Mouse (Mus musculus) midbrain, embryonic 13.5 days (tissue): ENCODE data around the gene S100a10. TPM values are rescaled to one million over a fixed set of nuclear protein-coding genes. Genes with fewer than 3 reads are reported as not detected.
"Not testable (repeated sequence)": the region's sequence is repeated elsewhere in the genome, so short reads cannot be mapped to it uniquely, and the experiment has no call there.

Experiments used
- ATAC-seq: fragments of 200-750 bp; cut with Nextera tagmentation; 2 replicates; pipeline ENCODE4 v1.8.0; 2017; ENCODE audit warnings: mild to moderate bottlenecking, moderate TSS enrichment, moderate library complexity
- H3K27ac ChIP-seq: fragments of 300-500 bp; sonication (generic); 2 replicates; pipeline ENCODE4 v1.5.1; 2015; ENCODE audit warnings: inconsistent platforms, mild to moderate bottlenecking, moderate library complexity
- H3K27me3 ChIP-seq: fragments of 300-500 bp; sonication (generic); 2 replicates; pipeline ENCODE4 v1.6.1; 2015; ENCODE audit warnings: mild to moderate bottlenecking, inconsistent platforms
- H3K36me3 ChIP-seq: fragments of 300-500 bp; sonication (generic); 2 replicates; pipeline ENCODE4 v1.6.1; 2015; ENCODE audit warnings: mild to moderate bottlenecking, inconsistent platforms
- H3K4me1 ChIP-seq: fragments of 300-500 bp; sonication (generic); replicated peaks from 2 replicates; pipeline ENCODE4 v1.6.1; 2015; ENCODE audit warnings: inconsistent platforms
- H3K4me2 ChIP-seq: fragments of 300-500 bp; sonication (generic); replicated peaks from 2 replicates; pipeline ENCODE4 v1.6.1; 2015; ENCODE audit warnings: moderate library complexity, mild to moderate bottlenecking, inconsistent platforms
- H3K4me3 ChIP-seq: fragments of 300-500 bp; sonication (generic); replicated peaks from 2 replicates; pipeline ENCODE4 v1.5.1; 2015; ENCODE audit warnings: mild to moderate bottlenecking, inconsistent platforms
- H3K9ac ChIP-seq: fragments of 300-500 bp; sonication (generic); replicated peaks from 2 replicates; pipeline ENCODE4 v1.6.1; 2015; ENCODE audit warnings: mild to moderate bottlenecking, inconsistent platforms
- H3K9me3 ChIP-seq: fragments of 300-500 bp; sonication (generic); 2 replicates; pipeline ENCODE4 v1.6.1; 2016; ENCODE audit warnings: mild to moderate bottlenecking, inconsistent platforms
- WGBS: fragments of 180-500 bp; shearing (Covaris S2); methylation state at CpG from one replicate; pipeline ENCODE4 v1.1.7; 2015; 5-methylcytosine and 5-hydroxymethylcytosine counted together
- polyA plus RNA-seq: library from polyadenylated mRNA; unstranded; fragments of >200 nt; fragmentation: Nextera tagmentation; extraction: Ambion mirVana; gene quantifications from 2 replicates; pipeline ENCODE4 v1.2.1, GENCODE M21; 2015

Gene S100a10
- polyA plus RNA-seq, 1 experiment from 2014 or later: 93.2 TPM

- H3K36me3 ChIP-seq: no peaks in the 10 kb centered on the region
- no peak overlapping the region for H3K27ac ChIP-seq
- H3K27me3 ChIP-seq: no peaks in the 10 kb centered on the region
- WGBS: 80% methylated on average over 1 of the region's 1 CpGs
- H3K4me2 ChIP-seq: no peak overlapping the region
- H3K9ac ChIP-seq: no peak overlapping the region
- H3K4me1 ChIP-seq: no peaks in the 10 kb centered on the region
- H3K9me3 ChIP-seq: no peaks in the 10 kb centered on the region
- no peak overlapping the region for H3K4me3 ChIP-seq
- no peak for ATAC-seq
These were observed 35.4 kb downstream of the S100a10 start for GRCm38 (mm10) chr3:93590256-93590655.

DNA sequence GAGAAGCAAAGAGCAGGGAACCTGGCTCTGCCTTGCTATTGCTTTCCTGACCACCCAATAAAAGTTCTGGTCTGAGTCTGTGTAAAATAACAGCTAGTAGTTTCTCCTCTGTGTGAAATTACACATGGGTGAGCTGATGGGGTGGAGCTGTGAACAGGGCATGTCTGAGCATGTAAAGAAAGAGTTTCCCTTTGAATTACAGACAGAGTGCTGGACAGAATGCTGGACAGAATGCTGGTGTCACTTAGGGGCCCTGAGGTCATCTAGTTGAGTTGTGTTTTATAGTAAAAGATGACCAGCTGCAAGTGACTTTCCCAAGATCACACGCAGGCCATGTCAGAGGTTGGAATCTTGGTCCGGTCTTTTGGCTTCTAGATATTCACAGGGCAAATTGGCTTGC lies 37.2 kb downstream of the S100a10 start:
- H3K27me3 ChIP-seq: no peaks in the 10 kb centered on the region
- WGBS: 98% methylated on average over 2 of the region's 2 CpGs

DNA sequence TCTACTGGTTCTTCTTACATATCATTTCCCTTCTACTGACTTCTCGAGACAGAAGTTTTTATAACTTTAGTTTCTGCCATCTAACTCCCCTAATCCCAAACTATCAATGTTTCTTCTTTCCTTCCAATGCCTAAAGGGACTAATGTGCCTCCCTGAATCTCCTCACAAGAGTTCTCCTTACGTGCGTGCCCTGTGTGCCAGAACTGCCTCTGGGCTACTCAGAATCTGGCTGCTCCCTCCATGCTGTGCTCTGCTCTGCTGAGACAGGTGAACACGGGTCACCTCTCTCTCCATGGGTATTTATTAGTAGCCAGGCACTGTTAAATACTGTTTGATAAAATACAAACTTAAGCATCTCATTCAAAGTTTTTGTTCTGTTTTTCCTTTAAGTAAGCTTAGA lies 38.1 kb downstream of the S100a10 start:
- H3K36me3 ChIP-seq: no peaks in the 10 kb centered on the region
- no peak overlapping the region for H3K9ac ChIP-seq
- no peaks in the 10 kb centered on the region for H3K4me1 ChIP-seq
- H3K27me3 ChIP-seq: no peaks in the 10 kb centered on the region
- H3K4me3 ChIP-seq: no peak overlapping the region
- H3K27ac ChIP-seq: no peak overlapping the region
- H3K9me3 ChIP-seq: no peaks in the 10 kb centered on the region
- ATAC-seq: no peak
- 87% methylated on average over 4 of the region's 4 CpGs for WGBS
- H3K4me2 ChIP-seq: no peak overlapping the region

More for the DNA sequence above, 37.2 kb downstream of the S100a10 start:
- no peak overlapping the region for H3K4me3 ChIP-seq
- no peaks in the 10 kb centered on the region for H3K4me1 ChIP-seq
- no peak for ATAC-seq
- H3K9ac ChIP-seq: no peak overlapping the region
- no peaks in the 10 kb centered on the region for H3K36me3 ChIP-seq
- no peaks in the 10 kb centered on the region for H3K9me3 ChIP-seq
- H3K27ac ChIP-seq: no peak overlapping the region
- no peak overlapping the region for H3K4me2 ChIP-seq

GRCm38 (mm10) chr3:93593512-93593911 lies 38.6 kb downstream of the S100a10 start:
- ATAC-seq: no peak
- WGBS: 71% methylated on average over 1 of the region's 1 CpGs

GRCm38 (mm10) chr3:93596632-93597031 lies 41.8 kb downstream of the S100a10 start:
- ATAC-seq: no peak
- Histone ChIP-seq H3K4me2 (no peak overlapping the region), H3K27ac (no peak overlapping the region), H3K4me1 (no peaks in the 10 kb centered on the region), H3K9ac (no peak overlapping the region), H3K4me3 (no peak overlapping the region), H3K27me3 (no peaks in the 10 kb centered on the region), H3K36me3 (no peaks in the 10 kb centered on the region), H3K9me3 (no peaks in the 10 kb centered on the region)
- 85% methylated on average over 1 of the region's 1 CpGs for WGBS

More at GRCm38 (mm10) chr3:93593512-93593911, 38.6 kb downstream of the S100a10 start:
- no peaks in the 10 kb centered on the region for H3K27me3 ChIP-seq
- no peaks in the 10 kb centered on the region for H3K9me3 ChIP-seq
- H3K4me1 ChIP-seq: no peaks in the 10 kb centered on the region
- H3K27ac ChIP-seq: no peak overlapping the region
- no peak overlapping the region for H3K9ac ChIP-seq
- H3K4me2 ChIP-seq: no peak overlapping the region
- no peak overlapping the region for H3K4me3 ChIP-seq
- no peaks in the 10 kb centered on the region for H3K36me3 ChIP-seq

- Histone ChIP-seq H3K4me2 (no peak overlapping the region), H3K9me3 (no peaks in the 10 kb centered on the region), H3K4me3 (no peak overlapping the region), H3K9ac (no peak overlapping the region), H3K27ac (no peak overlapping the region), H3K36me3 (no peaks in the 10 kb centered on the region), H3K4me1 (no peaks in the 10 kb centered on the region), H3K27me3 (no peaks in the 10 kb centered on the region)
- 0 out of 2 replicates have a peak, but pooled peaks have one; percentile 17 for ATAC-seq
- WGBS: 55% methylated on average over 5 of the region's 5 CpGs
These were observed 42.5 kb downstream of the S100a10 start for GRCm38 (mm10) chr3:93597221-93597913.

DNA sequence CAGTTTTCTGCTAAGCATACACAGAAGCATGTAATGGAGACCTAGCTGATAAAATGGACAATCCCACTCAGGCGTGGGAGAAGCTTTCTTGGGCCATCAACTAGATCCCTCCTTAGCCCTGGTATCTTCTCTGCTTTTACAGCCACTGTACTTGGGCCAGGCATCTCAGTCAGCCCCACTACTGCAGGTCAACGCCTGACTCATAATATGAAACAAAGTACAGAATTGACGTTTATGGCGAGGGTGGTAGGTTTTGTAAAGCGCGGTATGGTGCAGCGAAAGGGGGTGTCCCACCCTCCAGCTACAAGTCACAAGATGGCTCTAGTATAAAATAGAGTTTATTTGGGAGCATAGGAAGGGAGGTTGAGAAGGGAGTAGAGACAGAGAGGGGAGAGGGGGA lies 43.1 kb downstream of the S100a10 start:
- H3K27ac ChIP-seq: no peak overlapping the region
- no peaks in the 10 kb centered on the region for H3K9me3 ChIP-seq
- H3K27me3 ChIP-seq: no peaks in the 10 kb centered on the region
- ATAC-seq: no peak
- H3K36me3 ChIP-seq: no peaks in the 10 kb centered on the region
- H3K4me1 ChIP-seq: no peaks in the 10 kb centered on the region
- no peak overlapping the region for H3K4me2 ChIP-seq
- 89% methylated on average over 7 of the region's 7 CpGs for WGBS
- no peak overlapping the region for H3K9ac ChIP-seq
- H3K4me3 ChIP-seq: no peak overlapping the region

DNA sequence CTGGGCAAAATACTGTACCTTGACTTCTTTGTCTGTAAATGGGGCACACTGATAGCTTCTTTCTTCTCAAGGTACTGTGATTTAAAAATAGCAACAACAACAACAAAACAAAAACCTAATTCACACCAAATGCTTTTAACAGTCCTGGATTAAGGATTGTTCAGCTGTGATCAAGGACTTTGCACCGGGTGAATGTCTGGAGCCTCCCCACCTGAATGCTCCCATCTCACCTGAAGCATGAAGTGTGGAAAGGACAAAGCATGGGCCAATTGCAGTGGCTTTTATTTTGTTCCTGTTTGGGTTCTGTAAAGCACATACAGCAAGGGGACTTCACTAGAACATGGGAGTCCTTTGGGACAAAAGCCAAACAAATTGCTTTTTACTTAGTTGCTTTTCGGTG lies 45.3 kb downstream of the S100a10 start:
- no peaks in the 10 kb centered on the region for H3K4me1 ChIP-seq
- H3K27me3 ChIP-seq: no peaks in the 10 kb centered on the region
- H3K27ac ChIP-seq: no peak overlapping the region
- H3K36me3 ChIP-seq: no peaks in the 10 kb centered on the region
- no peak overlapping the region for H3K4me3 ChIP-seq
- WGBS: 80% methylated on average over 2 of the region's 2 CpGs
- H3K9ac ChIP-seq: no peak overlapping the region
- no peaks in the 10 kb centered on the region for H3K9me3 ChIP-seq
- H3K4me2 ChIP-seq: no peak overlapping the region
- no peak for ATAC-seq

- H3K9me3 ChIP-seq: no peaks in the 10 kb centered on the region
- no peak for ATAC-seq
- no peaks in the 10 kb centered on the region for H3K27me3 ChIP-seq
- H3K36me3 ChIP-seq: no peaks in the 10 kb centered on the region
- no peak overlapping the region for H3K4me2 ChIP-seq
- no peaks in the 10 kb centered on the region for H3K4me1 ChIP-seq
- H3K4me3 ChIP-seq: no peak overlapping the region
- no peak overlapping the region for H3K9ac ChIP-seq
- no peak overlapping the region for H3K27ac ChIP-seq
- WGBS: 64% methylated on average over 1 of the region's 1 CpGs
These were observed 47.0 kb downstream of the S100a10 start for GRCm38 (mm10) chr3:93601903-93602302.

- not testable (repeated sequence) for H3K36me3 ChIP-seq, H3K9ac ChIP-seq, H3K27me3 ChIP-seq, H3K4me3 ChIP-seq, H3K27ac ChIP-seq, H3K4me2 ChIP-seq, H3K9me3 ChIP-seq, H3K4me1 ChIP-seq
- ATAC-seq: peak; percentile 73
These were observed 54.1 kb downstream of the S100a10 start for GRCm38 (mm10) chr3:93608970-93609369.

Other genes with a start within 250 kb of the S100a10 start
- not detected in 2 replicates for gene Hrnr, start 235.3 kb upstream of the S100a10 start, polyA plus RNA-seq
- gene Rptn, start 161.4 kb upstream of the S100a10 start, polyA plus RNA-seq: not detected in 2 replicates
- gene Tchh, start 112.8 kb upstream of the S100a10 start, polyA plus RNA-seq: 0.74 and 0.75 TPM in 2 replicates
- gene Tchhl1, start 86.3 kb upstream of the S100a10 start, polyA plus RNA-seq: 0.09 TPM in 1 of 2 replicates, not detected in the other
- gene S100a11, start 34.6 kb upstream of the S100a10 start, polyA plus RNA-seq: 149 and 157 TPM in 2 replicates
- gene Tdpoz2, start 97.6 kb downstream of the S100a10 start, polyA plus RNA-seq: not detected in 2 replicates
- gene Tdpoz1, start 121.2 kb downstream of the S100a10 start, polyA plus RNA-seq: not detected in 2 replicates
- gene Gm37596, start 138.0 kb downstream of the S100a10 start, polyA plus RNA-seq: not detected in 2 replicates
- gene Gm5773, start 217.9 kb downstream of the S100a10 start, polyA plus RNA-seq: not detected in 2 replicates
- not detected in 2 replicates for gene Tdpoz4, start 241.3 kb downstream of the S100a10 start, polyA plus RNA-seq